Mouse (Mus musculus): ENCODE results near the gene Ndufa5.

DNA sequence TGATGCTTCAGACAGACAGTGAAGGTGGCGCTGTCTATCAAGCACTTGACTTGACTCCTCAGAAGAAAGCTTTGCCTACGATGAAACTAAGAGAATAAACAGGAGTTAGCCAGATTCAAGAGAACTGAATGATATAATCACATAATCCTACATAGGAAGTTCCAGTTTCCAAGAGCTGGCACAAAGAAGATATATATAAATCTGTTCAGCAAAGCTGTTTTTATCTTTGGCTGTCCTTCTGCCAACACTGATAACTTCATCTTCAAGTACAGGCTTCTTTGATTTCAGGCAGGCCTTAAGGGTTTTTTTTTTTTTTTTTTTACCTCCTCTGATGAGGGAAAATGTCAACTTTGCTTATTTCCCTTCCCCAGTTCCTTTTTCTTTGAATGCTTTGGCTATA is 57.7 kb downstream of the Ndufa5 start:
- TF ChIP-seq GATA1 (IDR thresholded peaks at IDR 0.05; ENCODE audit: low read length) (no peak), TAL1 (IDR thresholded peaks at IDR 0.05; ENCODE audit: low read length) (no peak)

Data from erythroblast, embryonic 14.5 days (primary cell).